Mouse (Mus musculus) liver, embryonic 16.5 days (tissue): ENCODE results near the gene Chst5. TPM values are rescaled to one million over a fixed set of nuclear protein-coding genes. Genes with fewer than 3 reads are reported as not detected.

ENCODE experiments used
- ATAC-seq: fragments of 200-750 bp; cut with Nextera tagmentation; 2 replicates; pipeline ENCODE4 v1.8.0; 2017; ENCODE audit warnings: low read depth, mild to moderate bottlenecking, moderate number of reproducible peaks, moderate library complexity
- H3K27ac ChIP-seq: fragments of 300-500 bp; sonication (generic); 2 replicates; pipeline ENCODE4 v1.5.1; 2014; ENCODE audit warnings: mild to moderate bottlenecking, low read length
- H3K27me3 ChIP-seq: fragments of 300-500 bp; sonication (generic); 2 replicates; pipeline ENCODE4 v1.6.1; 2014; ENCODE audit warnings: low read depth, low read length, mixed read lengths; ENCODE audit not compliant: control insufficient read depth, insufficient read depth
- H3K36me3 ChIP-seq: fragments of 300-500 bp; sonication (generic); 2 replicates; pipeline ENCODE4 v1.6.1; 2014; ENCODE audit warnings: mild to moderate bottlenecking; ENCODE audit not compliant: control insufficient read depth, insufficient read depth
- H3K4me1 ChIP-seq: fragments of 300-500 bp; sonication (generic); 2 replicates; pipeline ENCODE4 v1.6.1; 2014; ENCODE audit warnings: low read depth, low read length, mixed read lengths; ENCODE audit not compliant: control insufficient read depth
- H3K4me2 ChIP-seq: fragments of 300-500 bp; sonication (generic); 2 replicates; pipeline ENCODE4 v1.6.1; 2014; ENCODE audit warnings: low read depth, low read length, mixed read lengths
- H3K4me3 ChIP-seq: fragments of 300-500 bp; sonication (generic); 2 replicates; pipeline ENCODE4 v1.5.1; 2014; ENCODE audit warnings: low read depth, mild to moderate bottlenecking, low read length
- H3K9ac ChIP-seq: fragments of 300-500 bp; sonication (generic); 2 replicates; pipeline ENCODE4 v1.6.1; 2014; ENCODE audit warnings: low read depth, low read length
- H3K9me3 ChIP-seq: fragments of 300-500 bp; sonication (generic); replicated peaks from 2 replicates; pipeline ENCODE4 v1.6.1; 2016; ENCODE audit warnings: low read length; ENCODE audit not compliant: control insufficient read depth
- WGBS: fragments of 180-500 bp; shearing (Covaris S2); extraction: QIAGEN DNeasy Blood & Tissue Kit; methylation state at CpG from one replicate; pipeline ENCODE4 v1.1.7; 2014; ENCODE audit not compliant: insufficient replicate concordance; 5-methylcytosine and 5-hydroxymethylcytosine counted together
- polyA plus RNA-seq: library from polyadenylated mRNA; unstranded; fragments of >200 nt; fragmentation: Nextera tagmentation; extraction: Ambion mirVana; gene quantifications from 2 replicates; pipeline ENCODE4 v1.2.1, GENCODE M21; 2015

Gene Chst5
- polyA plus RNA-seq, 1 experiment from 2014 or later, result 0.04 TPM

DNA sequence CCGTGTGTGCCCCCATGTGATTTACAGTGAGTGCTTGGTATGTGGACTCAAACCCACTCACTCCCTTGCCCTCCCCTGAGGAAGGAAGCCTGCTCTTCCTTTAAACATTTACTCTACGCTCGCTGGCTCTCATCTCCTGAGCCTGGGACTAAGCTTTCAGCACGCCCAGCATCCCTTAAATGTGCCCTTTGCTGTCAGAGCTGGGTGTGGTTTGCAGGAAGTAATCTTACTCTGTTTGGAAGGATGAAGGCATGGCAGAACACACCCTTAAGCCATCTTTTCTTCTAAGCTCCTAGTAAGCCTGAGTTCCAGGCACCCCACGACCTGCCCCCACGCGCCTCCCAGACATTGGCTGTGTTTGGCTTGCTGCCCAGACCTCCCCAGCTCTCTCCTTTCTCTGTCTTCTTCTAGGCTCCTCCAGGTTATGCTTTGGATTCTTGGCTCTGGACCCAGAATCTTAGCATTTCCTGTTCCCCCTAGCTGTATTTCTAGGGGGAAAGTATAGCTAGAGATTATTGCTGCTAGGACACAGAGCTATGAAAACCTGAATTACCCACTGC lies 22.1 kb downstream of the Chst5 start:
- ATAC-seq, result no peak
- Histone ChIP-seq H3K27me3 (peaks cover 24% of the 10 kb centered on the region), H3K9ac (no peak overlapping the region), H3K4me2 (no peak overlapping the region), H3K4me3 (no peak overlapping the region), H3K27ac (no peak overlapping the region), H3K36me3 (no peaks in the 10 kb centered on the region), H3K4me1 (peaks cover 8% of the 10 kb centered on the region), H3K9me3 (no peaks in the 10 kb centered on the region)
- 41% methylated on average over 7 of the region's 7 CpGs for WGBS

DNA sequence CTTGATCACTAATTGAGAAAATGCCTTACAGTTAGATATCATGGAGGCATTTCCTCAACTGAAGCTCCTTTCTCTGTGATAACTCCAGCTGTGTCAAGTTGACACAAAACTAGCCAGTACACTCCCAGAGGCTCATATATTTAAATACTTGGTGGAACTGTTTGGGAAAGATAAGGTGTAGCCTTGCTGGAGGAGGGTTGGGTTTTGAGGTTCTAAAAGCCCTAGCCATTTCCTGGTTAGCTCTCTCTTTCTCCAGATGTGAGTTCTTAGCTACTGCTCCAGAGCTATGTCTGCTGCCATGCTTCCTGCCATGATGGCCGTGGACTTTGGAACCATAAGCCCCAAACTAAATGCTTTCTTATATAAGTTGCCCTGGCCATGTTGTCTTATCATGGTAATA lies 22.8 kb downstream of the Chst5 start:
- Histone ChIP-seq H3K4me1 (peaks cover 8% of the 10 kb centered on the region), H3K27ac (no peak overlapping the region), H3K36me3 (no peaks in the 10 kb centered on the region), H3K9me3 (no peaks in the 10 kb centered on the region), H3K27me3 (peaks cover 24% of the 10 kb centered on the region), H3K9ac (no peak overlapping the region), H3K4me3 (no peak overlapping the region), H3K4me2 (no peak overlapping the region)
- WGBS, result 35% methylated on average over 1 of the region's 1 CpGs
- peak; percentile 56 for ATAC-seq

DNA sequence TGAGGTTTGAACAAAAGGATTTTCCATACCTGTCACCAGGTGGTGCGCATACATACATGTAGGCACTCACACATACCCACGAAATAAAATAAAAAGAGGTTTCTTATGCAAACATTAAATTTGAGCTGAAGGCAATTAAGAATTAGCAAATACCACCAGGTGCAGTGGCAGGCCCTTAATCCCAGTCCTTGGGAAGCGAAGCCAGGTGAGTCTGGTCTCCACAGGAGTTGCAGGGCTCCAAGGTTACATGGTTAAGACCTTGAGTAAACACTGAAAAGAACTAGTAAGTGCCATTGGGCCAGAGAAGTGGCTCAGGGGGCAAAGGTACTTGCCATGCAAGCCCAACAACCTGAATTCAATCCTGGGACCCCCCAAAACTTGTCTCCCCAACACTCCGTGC lies 26.6 kb downstream of the Chst5 start:
- Histone ChIP-seq H3K4me1 (peaks cover 8% of the 10 kb centered on the region), H3K4me2 (no peak overlapping the region), H3K27ac (no peak overlapping the region), H3K27me3 (no peaks in the 10 kb centered on the region), H3K9me3 (no peaks in the 10 kb centered on the region), H3K36me3 (no peaks in the 10 kb centered on the region), H3K9ac (no peak overlapping the region), H3K4me3 (no peak overlapping the region)
- ATAC-seq, result no peak
- 60% methylated on average over 4 of the region's 4 CpGs for WGBS

DNA sequence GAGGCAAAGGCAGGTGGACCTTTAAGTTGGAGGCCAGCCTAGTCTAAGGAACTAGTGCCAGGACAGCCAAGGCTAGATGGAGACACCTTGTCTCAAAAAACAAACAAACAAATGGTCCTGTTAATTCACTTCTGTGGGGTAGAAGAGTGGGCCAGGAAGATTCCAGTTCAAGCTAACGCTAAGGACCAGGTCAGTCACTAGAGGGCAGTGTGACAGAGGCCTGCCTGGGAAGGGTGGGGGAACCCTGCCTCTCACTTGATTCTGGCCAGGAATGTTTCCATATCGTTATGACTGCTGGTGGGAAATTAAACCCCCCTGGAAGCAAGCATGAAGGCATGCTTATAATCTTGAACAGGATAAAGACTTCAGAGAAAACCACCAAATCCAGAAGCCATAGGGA lies 28.7 kb downstream of the Chst5 start:
- H3K9me3 ChIP-seq, result no peaks in the 10 kb centered on the region
- ATAC-seq, result no peak
- 2% methylated on average over 2 of the region's 2 CpGs for WGBS
- no peak overlapping the region for H3K4me2 ChIP-seq
- H3K4me1 ChIP-seq, result peaks cover 3% of the 10 kb centered on the region
- no peak overlapping the region for H3K27ac ChIP-seq
- no peaks in the 10 kb centered on the region for H3K36me3 ChIP-seq
- H3K4me3 ChIP-seq, result no peak overlapping the region
- no peaks in the 10 kb centered on the region for H3K27me3 ChIP-seq
- no peak overlapping the region for H3K9ac ChIP-seq

DNA sequence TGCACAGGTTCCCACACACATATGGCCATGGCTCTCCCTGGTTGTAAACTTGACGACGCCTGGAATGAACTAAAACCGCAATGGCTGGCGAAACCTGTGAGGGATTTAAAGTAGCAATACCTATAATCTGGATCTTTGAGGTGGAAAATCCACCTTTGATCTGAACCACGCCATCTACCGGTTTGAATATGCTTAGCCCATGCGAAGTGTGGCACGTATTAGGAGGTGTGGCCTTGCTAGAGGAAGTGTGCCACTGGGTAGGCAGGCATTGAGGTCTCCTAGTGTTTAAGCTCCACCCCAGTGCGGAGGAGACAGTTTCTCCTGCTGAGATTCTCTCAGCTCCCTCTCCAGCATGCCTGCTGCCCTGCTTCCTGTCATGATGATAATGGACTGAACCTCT lies 32.5 kb downstream of the Chst5 start:
- H3K4me3 ChIP-seq, result no peak overlapping the region
- H3K27ac ChIP-seq, result no peak overlapping the region
- no peak overlapping the region for H3K9ac ChIP-seq
- no peaks in the 10 kb centered on the region for H3K9me3 ChIP-seq
- no peaks in the 10 kb centered on the region for H3K27me3 ChIP-seq
- H3K4me1 ChIP-seq, result peaks cover 7% of the 10 kb centered on the region
- no peak overlapping the region for H3K4me2 ChIP-seq
- H3K36me3 ChIP-seq, result no peaks in the 10 kb centered on the region
- ATAC-seq, result no peak
- WGBS, result 60% methylated on average over 9 of the region's 9 CpGs

DNA sequence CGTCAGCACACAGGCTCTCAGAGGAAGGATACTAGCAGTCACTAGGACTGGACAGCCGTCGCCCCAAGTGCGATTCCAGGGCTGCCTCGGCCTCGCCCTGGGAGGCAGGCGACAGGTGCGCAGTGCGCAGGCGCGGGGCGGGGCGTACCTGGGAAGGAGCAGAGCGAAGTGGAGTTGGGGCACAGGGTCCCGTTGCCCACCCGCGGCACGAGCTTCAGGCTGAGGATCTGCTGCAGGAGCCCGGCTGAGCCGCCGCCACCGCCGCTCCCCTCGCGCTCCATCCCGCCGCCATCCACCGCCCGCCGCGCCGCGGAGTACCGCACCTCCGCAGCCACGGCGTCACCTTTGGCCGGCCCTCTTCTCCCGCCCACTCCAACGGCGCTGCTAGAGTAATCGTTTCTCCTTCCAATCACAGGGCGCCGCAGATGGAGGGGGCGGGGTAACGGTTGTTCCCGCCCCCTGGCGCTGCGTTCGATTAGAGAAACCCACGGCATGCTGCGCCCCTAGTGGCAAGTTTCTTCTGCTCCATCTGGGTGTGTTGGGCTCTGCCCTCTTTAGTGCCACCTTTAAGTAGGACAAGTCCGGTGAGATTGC lies 33.8 kb downstream of the Chst5 start, which contains the start of gene Tmem170:
Tmem170 (minus strand) TSS at position 396 of the 594 bp plus-strand sequence.
- Histone ChIP-seq H3K27me3 (no peaks in the 10 kb centered on the region), H3K4me2 (peak within 1 kb of the TSS; percentile 98), H3K36me3 (no peaks in the 10 kb centered on the region), H3K4me3 (peak within 1 kb of the TSS; percentile 86), H3K4me1 (peaks cover 7% of the 10 kb centered on the region), H3K27ac (peak within 1 kb of the TSS; percentile 77), H3K9ac (peak within 1 kb of the TSS; percentile 85), H3K9me3 (no peaks in the 10 kb centered on the region)
- WGBS, result under 1% methylated on average over 49 of the region's 53 CpGs
- ATAC-seq, result peak; percentile 98

DNA sequence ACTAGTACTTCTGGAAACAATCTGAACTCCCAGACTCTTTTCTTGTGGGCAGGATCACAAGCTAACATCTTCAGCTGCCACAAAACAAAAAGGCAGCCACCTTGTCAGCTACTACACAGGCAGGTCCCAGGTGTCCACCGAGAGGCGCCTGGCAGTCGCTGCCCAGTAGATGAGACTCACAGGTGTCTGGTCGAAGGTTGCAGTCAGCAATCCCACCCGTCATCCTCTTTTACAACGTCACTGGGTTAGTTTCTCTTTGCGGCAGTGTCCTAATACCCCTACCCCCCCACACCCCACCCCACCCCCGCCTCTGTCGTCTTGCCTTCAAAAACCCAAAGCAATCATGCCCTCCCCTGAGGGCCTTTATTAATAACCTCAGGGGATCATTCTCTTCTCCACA lies 34.5 kb downstream of the Chst5 start:
- Histone ChIP-seq H3K27ac (peak overlapping the region; percentile 77), H3K9ac (peak overlapping the region; percentile 85), H3K4me3 (peak overlapping the region; percentile 86), H3K9me3 (no peaks in the 10 kb centered on the region), H3K4me2 (peak overlapping the region; percentile 98), H3K36me3 (no peaks in the 10 kb centered on the region), H3K4me1 (peaks cover 7% of the 10 kb centered on the region), H3K27me3 (no peaks in the 10 kb centered on the region)
- 22% methylated on average over 9 of the region's 9 CpGs for WGBS
- no peak for ATAC-seq

DNA sequence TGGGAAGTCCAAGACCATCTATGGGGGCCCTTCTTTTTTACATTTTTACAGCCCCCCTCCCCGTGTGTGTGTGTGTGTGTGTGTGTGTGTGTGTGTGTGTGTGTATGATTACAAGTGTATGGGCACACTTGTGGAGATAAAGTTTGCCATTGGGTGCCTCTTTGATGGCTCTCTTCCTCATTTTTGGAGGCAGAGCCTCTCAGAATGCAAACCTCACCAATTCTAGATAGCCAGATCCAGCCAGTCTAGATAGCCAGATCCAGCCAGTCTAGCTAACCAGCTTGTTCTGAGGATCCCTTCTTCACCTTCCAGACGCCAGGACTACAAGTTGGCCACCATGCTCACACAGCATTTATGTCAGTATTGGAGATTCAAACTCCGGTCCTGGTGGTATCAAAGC lies 39.0 kb downstream of the Chst5 start:
- Histone ChIP-seq H3K9me3 (no peaks in the 10 kb centered on the region), H3K27ac (no peak overlapping the region), H3K9ac (no peak overlapping the region), H3K27me3 (no peaks in the 10 kb centered on the region), H3K4me3 (no peak overlapping the region), H3K36me3 (no peaks in the 10 kb centered on the region), H3K4me1 (peaks cover 4% of the 10 kb centered on the region), H3K4me2 (no peak overlapping the region)
- 57% methylated on average over 3 of the region's 3 CpGs for WGBS
- no peak for ATAC-seq

DNA sequence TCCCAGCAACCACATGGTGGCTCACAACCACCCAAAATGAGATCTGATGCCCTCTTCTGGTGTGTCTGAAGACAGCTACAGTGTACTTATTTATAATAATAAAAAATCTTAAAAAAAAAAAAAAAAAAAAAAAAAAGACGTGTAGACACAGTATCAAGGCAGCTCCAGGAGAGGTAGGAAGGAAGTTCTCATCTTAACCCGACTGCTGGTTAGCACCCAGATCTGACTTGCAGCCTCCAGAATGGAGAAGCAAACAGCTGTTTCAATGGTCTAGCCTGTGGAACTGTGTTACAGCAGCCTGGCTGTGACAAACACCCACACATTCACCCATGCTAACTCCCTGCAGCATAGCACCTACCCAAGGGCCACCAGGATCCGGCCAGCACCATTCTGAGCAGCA lies 39.9 kb downstream of the Chst5 start:
- Histone ChIP-seq H3K4me1 (no peaks in the 10 kb centered on the region; the same call in 1 of the 2 replicates), H3K9me3 (no peaks in the 10 kb centered on the region), H3K36me3 (no peaks in the 10 kb centered on the region), H3K4me2 (no peak overlapping the region), H3K27me3 (no peaks in the 10 kb centered on the region), H3K27ac (no peak overlapping the region), H3K9ac (no peak overlapping the region), H3K4me3 (no peak overlapping the region)
- ATAC-seq, result no peak
- WGBS, result 65% methylated on average over 3 of the region's 3 CpGs
